Mouse (Mus musculus): Measurements from ENCODE around the gene Kbtbd6. TPM values are rescaled to one million over a fixed set of nuclear protein-coding genes. Genes with fewer than 3 reads are reported as not detected.
"Not testable (repeated sequence)": the region's sequence is repeated elsewhere in the genome, so short reads cannot be mapped to it uniquely, and the experiment has no call there.

Gene Kbtbd6
- total RNA-seq (2021), result 1 to 10 TPM; 1.5 to 1.7 TPM

DNA sequence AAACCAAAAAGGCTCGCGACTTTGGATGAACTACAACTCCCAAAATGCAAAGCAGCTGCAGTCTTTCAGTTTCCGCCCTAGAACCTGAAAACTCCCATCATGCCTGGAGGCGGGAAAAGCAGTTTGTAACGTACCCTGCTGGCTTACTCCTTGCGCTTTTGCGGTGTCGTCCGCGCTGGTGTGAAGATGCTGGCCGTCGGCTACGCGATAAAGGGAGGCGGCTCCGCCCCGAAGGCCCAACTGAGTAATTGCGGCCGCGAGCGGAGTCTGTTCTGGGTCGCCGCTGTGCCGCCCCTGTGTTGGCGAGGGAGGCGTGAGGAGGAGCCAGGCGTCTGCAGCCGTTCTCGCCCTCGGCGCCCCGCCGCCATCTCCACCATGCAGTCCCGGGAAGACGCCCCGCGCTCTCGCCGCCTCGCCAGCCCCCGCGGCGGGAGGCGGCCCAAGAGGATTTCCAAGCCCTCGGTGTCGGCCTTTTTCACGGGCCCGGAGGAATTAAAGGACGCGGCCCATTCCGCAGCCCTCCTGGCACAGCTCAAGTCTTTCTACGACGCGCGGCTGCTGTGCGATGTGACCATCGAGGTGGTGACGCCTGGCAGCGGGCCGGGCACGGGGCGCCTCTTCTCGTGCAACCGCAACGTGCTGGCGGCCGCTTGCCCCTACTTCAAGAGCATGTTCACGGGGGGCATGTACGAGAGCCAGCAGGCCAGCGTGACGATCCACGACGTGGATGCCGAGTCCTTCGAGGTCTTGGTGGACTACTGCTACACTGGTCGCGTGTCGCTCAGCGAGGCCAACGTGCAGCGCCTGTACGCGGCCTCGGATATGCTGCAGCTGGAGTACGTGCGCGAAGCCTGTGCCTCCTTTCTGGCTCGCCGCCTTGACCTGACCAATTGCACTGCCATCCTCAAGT lies at the start of gene Kbtbd6:
Gene Kbtbd6 (plus strand): TSS at position 155 of the 910 bp plus-strand sequence.
- intact Hi-C loops (cut with DNase I), result not testable (repeated sequence)
- DNase-seq (ENCODE audit: extremely low spot score in 1 of 2, low spot score in 2 of 2), result peak; percentile 76 to 82

DNA sequence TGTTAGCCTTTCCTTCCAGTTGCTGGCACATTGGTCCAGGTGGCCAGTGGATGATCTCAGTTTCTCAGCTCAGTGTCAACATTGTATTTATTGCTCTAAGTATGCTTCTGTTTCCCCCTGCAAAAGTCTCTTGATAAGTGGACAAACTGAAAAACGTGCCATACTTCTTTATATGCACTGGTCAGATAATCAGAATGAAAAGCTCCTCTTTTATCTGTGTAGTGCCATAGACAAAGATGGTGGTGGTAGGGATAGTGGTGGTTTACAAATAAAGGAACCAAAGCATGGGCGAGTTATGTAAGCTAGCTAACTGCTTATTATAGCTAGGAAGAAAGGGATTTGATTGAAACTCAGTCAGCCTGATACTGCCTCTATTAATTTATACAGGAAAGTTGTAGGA lies 44.0 kb upstream of the Kbtbd6 start:
- no peak for DNase-seq (ENCODE audit: extremely low spot score in 1 of 2, low spot score in 2 of 2)
- intact Hi-C loops (cut with DNase I), result no loop called here

DNA sequence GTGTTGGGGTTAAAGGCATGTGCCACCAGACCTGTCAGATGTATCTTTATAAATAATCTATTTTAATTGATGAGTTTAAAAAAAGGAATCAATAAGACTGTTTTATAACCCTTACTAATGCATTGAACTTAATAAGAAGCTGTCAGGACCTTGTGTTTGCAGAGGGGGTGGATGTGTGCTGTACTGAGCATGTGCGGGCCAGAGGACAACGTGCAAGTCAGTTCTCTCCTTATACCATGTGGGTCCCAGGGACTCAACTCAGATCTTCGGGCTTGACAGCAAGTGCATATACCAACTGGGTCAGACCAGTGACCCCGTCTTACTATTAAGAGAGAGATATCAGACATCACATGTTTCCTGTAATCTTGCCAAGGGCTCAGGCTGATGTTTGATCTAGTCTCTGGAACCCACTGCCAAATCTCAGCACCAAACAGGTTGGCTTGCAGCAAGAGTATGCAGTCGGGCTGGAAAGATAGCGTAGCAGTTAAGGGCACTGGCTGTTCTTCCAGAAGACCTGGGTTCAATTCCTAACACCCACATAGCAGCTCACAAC lies 42.3 kb upstream of the Kbtbd6 start:
- no peak for DNase-seq (ENCODE audit: extremely low spot score in 1 of 2, low spot score in 2 of 2)
- intact Hi-C loops (cut with DNase I), result no loop called here

DNA sequence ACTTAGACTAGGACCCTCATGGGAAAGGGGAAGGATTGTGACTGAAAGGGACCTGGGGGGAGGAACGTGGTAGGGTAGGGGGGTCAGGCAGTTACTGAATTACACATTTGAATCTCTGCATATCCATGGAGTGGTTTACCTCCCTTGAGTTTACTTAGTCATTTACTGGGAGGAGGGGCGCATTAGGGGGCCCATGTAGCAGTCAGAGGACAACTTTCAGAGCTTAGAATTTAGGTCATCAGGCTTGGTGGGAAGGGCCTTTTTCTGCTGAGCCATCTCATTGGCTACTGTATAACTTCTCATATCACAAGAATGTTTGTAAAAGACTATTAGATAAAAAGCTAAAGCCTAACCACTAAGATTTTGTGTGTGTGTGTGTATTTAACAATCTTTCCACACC lies 41.0 kb upstream of the Kbtbd6 start:
- no peak for DNase-seq (ENCODE audit: extremely low spot score in 1 of 2, low spot score in 2 of 2)
- intact Hi-C loops (cut with DNase I), result no loop called here

DNA sequence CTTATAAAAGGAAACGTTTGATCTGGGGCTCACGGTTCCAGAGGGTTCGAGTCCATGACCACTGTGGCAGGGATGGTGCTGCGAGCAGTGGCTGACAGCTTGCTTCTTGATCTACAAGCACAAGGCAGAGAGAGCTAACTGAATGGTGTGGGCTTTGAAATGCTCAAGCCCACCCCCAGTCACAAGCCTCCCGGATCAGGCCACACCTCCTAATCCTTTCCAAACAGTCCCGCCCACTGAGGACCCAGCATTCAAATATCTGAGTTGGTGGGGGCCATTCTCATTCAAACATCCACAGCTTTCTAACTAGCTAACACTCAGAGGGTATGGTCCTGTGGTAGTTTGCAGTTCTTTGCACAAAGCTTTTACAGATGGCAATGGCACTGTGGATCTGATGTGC lies 38.5 kb upstream of the Kbtbd6 start:
- intact Hi-C loops (cut with DNase I), result no loop called here
- DNase-seq (ENCODE audit: extremely low spot score in 1 of 2, low spot score in 2 of 2), result no peak

DNA sequence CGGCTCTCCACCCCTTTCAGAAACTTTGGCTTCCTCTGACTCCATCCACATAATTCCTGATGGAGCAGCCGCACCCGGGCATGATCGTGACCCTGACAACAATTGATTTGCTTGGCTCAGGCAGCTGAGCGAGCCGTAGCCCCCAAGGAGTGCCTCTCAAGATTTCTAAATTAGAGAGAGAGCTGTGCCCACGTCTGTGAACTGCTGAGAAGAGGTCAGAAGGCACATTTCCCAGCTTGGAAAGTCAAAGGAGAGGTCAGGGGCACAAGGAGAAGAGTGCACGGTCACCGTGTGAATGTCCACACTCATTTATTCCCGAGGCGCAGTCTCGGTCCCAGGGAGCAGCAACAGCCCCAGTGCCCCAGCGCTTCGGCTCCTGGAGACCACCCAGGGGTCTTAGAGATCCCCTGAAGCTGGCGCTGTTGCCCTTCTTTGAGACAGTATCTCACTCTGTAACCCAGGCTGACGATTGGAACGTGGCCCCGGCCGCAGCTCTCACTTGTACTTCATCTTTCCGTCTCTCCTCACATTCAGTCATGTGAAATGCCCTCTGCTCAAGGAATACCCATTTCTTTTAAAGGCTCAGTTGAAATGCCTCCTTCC lies 31.5 kb upstream of the Kbtbd6 start:
- intact Hi-C loops (cut with DNase I), result no loop called here
- DNase-seq (ENCODE audit: extremely low spot score in 1 of 2, low spot score in 2 of 2), result no peak

DNA sequence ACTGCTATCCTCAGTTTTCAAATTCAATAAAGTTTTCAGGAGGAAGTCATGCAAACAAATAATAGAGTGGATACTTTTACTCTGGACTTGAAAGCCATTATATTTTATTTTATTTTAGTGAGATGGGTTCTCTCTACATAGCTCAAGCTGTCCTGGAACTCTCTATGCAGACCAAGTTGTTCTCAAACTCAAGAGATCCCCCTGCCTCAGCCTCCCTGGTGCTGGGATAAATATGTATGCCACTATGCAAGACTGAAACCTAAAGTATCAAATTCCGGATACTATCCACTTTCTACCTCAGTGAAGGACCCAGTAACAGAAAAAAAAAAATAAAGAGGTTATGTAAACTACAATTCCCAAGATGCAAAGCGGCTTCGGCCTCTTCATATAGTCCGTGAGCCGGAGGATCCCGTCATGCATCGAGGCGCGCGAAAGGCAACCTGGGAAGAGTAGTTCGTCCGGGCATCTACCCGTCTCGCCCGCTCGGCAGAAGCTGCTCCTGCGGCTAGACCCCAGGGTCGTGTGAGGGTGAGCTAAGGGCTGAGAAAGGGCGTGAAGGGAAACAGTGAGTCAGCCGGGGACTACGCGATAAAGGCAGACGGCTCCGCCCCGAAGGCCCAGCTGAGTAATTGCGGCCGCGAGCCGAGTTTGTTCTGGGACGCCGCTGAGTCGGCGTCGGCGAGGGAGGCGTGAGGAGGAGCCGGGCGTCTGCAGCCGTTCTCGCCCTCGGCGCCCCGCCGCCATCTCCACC lies 25.5 kb upstream of the Kbtbd6 start, which contains the start of gene Kbtbd7:
Gene Kbtbd7 (plus strand): TSS at position 533 of the 751 bp plus-strand sequence.
- intact Hi-C loops (cut with DNase I), result no loop called here
- DNase-seq (ENCODE audit: extremely low spot score in 1 of 2, low spot score in 2 of 2), result peak; percentile 94 to 95

DNA sequence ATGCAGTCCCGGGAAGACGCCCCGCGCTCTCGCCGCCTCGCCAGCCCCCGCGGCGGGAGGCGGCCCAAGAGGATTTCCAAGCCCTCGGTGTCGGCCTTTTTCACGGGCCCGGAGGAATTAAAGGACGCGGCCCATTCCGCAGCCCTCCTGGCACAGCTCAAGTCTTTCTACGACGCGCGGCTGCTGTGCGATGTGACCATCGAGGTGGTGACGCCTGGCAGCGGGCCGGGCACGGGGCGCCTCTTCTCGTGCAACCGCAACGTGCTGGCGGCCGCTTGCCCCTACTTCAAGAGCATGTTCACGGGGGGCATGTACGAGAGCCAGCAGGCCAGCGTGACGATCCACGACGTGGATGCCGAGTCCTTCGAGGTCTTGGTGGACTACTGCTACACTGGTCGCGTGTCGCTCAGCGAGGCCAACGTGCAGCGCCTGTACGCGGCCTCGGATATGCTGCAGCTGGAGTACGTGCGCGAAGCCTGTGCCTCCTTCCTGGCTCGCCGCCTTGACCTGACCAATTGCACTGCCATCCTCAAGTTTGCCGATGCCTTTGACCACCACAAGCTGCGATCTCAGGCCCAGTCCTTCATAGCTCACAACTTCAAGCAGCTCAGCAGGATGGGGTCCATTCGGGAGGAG lies 24.8 kb upstream of the Kbtbd6 start:
- intact Hi-C loops (cut with DNase I), result not testable (repeated sequence)
- peak in 1 of 2 experiments; percentile 35 for DNase-seq (ENCODE audit: extremely low spot score in 1 of 2, low spot score in 2 of 2)

DNA sequence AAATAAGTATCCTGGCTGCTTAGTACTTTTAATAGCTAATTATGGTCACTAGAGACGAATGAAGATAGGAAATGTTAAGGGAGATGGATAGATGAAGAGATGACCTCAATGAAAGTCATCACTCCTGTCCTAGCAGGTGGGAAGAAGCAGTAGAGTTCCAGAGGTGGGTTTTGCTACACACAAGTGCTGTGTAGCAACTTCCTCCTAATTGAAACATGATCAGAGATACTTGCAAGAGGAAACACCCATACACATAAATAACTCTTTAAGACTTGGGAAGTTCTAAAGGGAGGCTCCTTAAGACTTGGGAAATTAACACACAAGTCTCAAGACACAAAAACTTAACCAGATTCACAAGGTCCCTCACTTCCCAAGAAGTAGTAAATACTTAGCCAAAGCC lies 17.6 kb upstream of the Kbtbd6 start:
- DNase-seq (ENCODE audit: extremely low spot score in 1 of 2, low spot score in 2 of 2), result no peak
- intact Hi-C loops (cut with DNase I), result no loop called here

DNA sequence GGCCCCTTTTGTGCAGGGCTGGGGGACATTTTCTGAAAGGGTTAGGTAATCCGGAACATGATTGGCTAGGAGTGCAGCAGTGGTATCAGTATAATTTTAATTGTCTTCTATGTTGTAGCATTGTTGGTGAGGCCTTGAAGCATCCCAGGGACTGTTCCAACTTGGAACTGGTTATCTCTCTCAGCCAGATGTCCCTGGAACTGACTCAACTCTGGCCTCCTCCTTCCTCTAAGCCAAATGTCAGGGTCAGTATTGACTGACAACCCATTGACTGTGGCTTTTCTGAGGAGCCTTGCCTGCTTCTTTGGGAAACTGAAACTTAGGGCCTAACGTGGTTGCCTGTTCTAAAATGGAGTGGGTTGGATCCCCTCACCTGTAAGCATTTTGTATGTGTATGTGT lies 11.0 kb upstream of the Kbtbd6 start:
- DNase-seq (ENCODE audit: extremely low spot score in 1 of 2, low spot score in 2 of 2), result no peak
- intact Hi-C loops (cut with DNase I), result no loop called here

DNA sequence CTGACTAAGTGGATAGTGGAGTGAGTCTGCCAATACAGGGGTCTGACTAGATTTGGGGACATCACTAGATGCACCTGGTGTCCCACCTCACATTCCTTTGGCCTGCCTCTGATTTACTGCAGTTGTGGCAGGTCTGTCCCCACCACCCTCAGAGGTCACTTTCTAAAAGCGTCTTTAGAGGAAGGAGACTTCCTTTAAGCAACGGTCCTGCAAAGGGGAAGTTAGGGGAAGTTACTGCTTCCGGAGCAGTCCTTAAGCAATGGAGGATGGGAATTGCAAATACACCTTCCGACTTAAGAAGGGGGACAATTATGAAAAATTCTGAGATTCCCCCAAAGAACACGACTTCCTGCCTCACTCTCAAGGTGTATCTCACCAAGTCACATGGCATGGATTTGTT lies 10.2 kb upstream of the Kbtbd6 start:
- no peak for DNase-seq (ENCODE audit: extremely low spot score in 1 of 2, low spot score in 2 of 2)
- intact Hi-C loops (cut with DNase I), result no loop called here

DNA sequence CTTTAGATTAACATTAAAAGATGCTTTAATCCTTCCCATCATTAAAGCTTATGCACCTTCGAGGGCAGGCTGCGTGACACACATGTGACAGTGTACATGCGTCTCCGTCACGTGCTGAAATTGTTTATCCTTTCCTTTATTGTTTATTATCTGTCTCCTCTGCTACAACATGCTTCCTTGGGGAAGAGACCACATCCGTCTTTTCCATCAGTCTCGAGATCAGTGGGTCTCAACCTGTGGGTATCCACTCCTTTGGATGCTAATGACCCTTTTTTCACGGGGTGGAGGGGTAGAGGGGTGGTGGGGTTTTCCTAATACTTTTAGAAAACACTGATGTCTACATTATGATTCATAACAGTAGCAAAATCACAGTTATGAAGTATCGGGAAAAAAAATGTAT lies 7.0 kb upstream of the Kbtbd6 start:
- intact Hi-C loops (cut with DNase I), result no loop called here
- no peak for DNase-seq (ENCODE audit: extremely low spot score in 1 of 2, low spot score in 2 of 2)

DNA sequence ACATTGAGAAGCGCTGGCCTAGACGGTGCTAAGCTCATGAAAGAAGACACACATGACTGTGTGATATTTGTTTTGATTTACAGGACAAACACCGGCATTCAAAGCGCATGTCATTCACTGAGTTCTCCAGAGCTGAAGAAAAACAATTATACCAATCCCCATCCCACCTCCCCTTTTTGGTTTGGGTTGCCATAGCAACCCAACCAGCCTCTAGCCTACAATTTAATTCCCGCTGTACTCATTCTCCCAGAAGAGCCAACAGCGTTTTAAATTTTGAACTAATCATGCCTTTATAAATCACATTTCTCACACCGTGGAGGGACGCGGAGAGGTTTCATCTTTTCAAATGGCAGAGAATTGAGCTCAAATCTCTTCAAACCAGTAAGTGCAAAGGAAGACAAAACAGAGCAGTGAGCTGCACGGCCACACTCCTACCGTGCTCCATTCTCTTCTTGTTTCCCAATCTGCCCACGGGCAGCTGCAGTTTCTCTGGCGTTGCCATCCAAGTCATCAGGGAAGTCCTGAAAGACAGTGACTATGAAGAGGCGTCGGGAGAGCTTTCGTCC lies 6.5 kb upstream of the Kbtbd6 start:
- intact Hi-C loops (cut with DNase I), result no loop called here
- peak in 1 of 2 experiments; percentile 39 for DNase-seq (ENCODE audit: extremely low spot score in 1 of 2, low spot score in 2 of 2)

DNA sequence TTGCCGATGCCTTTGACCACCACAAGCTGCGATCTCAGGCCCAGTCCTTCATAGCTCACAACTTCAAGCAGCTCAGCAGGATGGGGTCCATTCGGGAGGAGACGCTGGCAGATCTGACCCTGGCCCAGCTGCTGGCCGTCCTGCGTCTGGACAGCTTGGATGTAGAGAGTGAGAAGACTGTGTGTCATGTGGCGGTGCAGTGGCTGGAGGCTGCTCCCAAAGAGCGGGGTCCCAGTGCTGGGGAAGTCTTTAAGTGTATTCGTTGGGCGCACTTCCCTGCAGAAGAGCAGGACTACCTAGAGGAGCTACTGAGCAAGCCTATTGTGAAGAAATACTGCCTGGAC lies 928 bp downstream of the Kbtbd6 start:
- intact Hi-C loops (cut with DNase I); DNase-seq (ENCODE audit: extremely low spot score in 1 of 2, low spot score in 2 of 2): not testable (repeated sequence)

DNA sequence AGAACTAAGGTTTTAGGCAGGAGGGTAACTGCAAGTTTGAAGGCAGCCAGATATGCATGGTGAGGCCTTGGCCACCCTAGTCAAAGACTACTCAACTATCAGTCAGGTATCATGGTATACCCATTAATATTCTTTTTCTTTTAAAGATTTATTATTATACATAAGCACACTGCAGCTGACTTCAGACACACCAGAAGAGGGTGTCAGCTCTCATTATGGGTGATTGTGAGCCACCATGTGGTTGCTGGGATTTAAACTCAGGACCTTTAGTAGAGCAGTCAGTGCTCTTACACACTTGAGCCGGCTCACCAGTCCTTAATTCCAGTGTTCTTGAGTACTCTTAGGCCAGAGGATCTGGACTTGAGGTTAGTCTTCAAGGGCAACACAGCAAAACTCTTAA lies 8.8 kb downstream of the Kbtbd6 start:
- intact Hi-C loops (cut with DNase I), result loop anchor here (10.0 kb wide), 1 partner anchor 336 kb away; no protein-coding TSS in a partner anchor
- DNase-seq (ENCODE audit: extremely low spot score in 1 of 2, low spot score in 2 of 2), result no peak

DNA sequence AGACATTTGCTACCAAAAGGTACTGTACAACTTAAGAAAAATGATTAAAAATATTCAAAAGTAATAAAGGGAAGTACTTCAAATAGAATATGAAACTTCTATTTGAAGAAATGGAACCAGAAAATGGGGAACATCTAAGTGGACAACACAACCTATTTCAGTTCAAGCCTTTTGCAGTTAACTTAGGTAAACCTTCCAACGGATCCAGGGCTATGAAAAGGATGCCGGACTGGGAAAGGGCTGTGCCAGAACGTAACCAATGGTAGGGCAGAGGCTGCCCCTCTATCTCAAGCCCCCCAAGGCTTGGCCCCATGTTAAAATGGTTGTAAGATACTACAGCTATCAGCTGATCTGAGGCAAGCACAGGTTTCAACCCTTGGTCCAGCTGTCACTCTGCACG lies 9.4 kb downstream of the Kbtbd6 start:
- DNase-seq (ENCODE audit: extremely low spot score in 1 of 2, low spot score in 2 of 2), result no peak
- intact Hi-C loops (cut with DNase I), result loop anchor here (10.0 kb wide), 1 partner anchor 336 kb away; no protein-coding TSS in a partner anchor

DNA sequence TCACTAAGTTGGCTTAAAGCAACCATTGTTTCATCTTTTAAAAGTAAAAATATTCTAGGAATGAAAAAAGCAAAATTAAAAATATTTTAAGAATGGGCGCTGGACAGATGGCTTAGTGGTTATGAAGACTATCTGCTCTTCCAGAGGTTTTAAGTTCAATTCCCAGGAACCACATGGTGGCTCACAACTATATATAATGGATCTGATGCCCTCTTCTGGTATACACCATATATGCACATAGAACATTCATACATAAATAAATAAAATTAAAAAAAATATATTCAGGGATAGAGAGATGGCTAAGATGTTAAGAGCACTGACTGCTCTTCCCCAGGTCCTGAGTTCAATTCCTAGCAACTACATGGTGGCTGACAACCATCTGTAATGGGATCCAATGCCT lies 14.0 kb downstream of the Kbtbd6 start:
- intact Hi-C loops (cut with DNase I), result loop anchor here (5.0 to 10.0 kb wide), 2 partner anchors 73 to 341 kb away; partner anchors contain the start of gene Naa16
- no peak for DNase-seq (ENCODE audit: extremely low spot score in 1 of 2, low spot score in 2 of 2)

DNA sequence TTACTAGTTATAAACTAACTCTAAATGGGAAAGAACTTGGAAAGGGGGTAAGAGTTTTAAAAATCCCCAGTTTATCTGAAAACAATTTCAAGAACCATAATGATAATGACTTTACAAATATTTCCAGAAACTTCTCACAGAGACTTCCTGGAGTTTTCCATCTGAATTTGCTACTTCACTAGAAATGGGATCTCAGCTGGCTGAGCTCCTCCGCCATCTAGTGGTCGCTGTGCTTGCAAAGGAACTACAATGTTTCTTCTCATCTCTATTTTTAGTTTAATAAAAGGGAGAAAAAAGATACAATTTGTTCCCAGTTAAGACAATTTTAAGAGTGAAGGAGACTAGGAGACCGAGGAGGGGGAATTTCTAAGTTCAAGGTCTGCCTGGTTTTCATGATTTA lies 16.0 kb downstream of the Kbtbd6 start:
- peak in 1 of 2 experiments; percentile 73 for DNase-seq (ENCODE audit: extremely low spot score in 1 of 2, low spot score in 2 of 2)
- intact Hi-C loops (cut with DNase I), result loop anchor here (5.0 to 10.0 kb wide), 2 partner anchors 75 to 343 kb away; partner anchors contain the start of gene Naa16
